Mouse (Mus musculus): ENCODE measurements around the gene Alox12b. TPM values are rescaled to one million over a fixed set of nuclear protein-coding genes. Genes with fewer than 3 reads are reported as not detected.
A peak's percentile ranks its signal among the peaks of the same experiment; 100 is the strongest.

Gene Alox12b
- total and polyA plus RNA-seq, 2 experiments, result not detected

DNA sequence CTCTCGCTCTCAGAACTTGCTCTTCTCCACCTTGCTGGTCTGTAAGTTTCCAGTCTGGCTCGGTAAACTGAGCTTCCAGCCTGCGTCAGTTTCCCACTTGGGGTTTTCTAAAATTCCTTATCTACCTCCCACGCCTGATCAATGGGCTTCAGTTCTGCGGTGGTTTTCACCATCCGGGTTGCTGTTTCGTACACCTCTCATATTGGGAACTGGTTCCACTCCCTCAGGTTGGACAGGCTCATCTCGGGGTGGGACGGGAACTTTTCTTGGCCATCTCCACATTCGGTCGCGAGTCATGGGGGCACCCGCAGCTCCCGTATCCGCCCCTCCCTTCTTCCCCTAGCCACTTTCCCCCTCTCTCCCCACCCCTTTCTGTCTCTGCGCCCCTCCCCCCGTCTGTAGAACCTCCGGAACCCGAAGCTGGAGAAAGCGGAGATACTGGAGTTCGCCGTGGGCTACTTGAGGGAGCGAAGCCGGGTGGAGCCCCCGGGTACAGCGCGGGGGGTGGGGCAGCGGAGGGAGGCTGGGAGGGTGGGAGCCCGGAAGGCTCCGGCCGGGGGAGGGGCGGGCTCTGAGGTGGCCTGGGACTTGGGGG is 35.0 kb upstream of the Alox12b start:
- peak; percentile 6 for DNase-seq (ENCODE audit: extremely low read depth, low read depth, low spot score)
- peak overlapping the region; percentile 75 for H3K9ac ChIP-seq (ENCODE audit: low read depth, low read length)
- H3K4me3 ChIP-seq (ENCODE audit: insufficient read depth, low read depth, low read length), result peak overlapping the region; percentile 60
- no peak overlapping the region for H3K27ac ChIP-seq (replicated peaks; ENCODE audit: insufficient read depth, low read depth, low read length)
- TF ChIP-seq POLR2A (IDR thresholded peaks at IDR 0.05; ENCODE audit: extremely low read depth, insufficient read depth, low read length), result no peak
- no peak for TF ChIP-seq CTCF (IDR thresholded peaks at IDR 0.05; ENCODE audit: low read depth, low read length)
- H3K4me1 ChIP-seq (ENCODE audit: control insufficient read depth, insufficient read depth, low read length), result peaks cover 15% of the 10 kb centered on the region; the same call in 1 of the 2 replicates
- 1% methylated on average over 31 of the region's 32 CpGs for WGBS
- no peaks in the 10 kb centered on the region for H3K79me2 ChIP-seq (ENCODE audit: control insufficient read depth, insufficient read depth, low read length)
- H3K27me3 ChIP-seq (ENCODE audit: control insufficient read depth, insufficient read depth, low read length), result no peaks in the 10 kb centered on the region
- no peaks in the 10 kb centered on the region for H3K36me3 ChIP-seq (ENCODE audit: control insufficient read depth, insufficient read depth, low read length)

DNA sequence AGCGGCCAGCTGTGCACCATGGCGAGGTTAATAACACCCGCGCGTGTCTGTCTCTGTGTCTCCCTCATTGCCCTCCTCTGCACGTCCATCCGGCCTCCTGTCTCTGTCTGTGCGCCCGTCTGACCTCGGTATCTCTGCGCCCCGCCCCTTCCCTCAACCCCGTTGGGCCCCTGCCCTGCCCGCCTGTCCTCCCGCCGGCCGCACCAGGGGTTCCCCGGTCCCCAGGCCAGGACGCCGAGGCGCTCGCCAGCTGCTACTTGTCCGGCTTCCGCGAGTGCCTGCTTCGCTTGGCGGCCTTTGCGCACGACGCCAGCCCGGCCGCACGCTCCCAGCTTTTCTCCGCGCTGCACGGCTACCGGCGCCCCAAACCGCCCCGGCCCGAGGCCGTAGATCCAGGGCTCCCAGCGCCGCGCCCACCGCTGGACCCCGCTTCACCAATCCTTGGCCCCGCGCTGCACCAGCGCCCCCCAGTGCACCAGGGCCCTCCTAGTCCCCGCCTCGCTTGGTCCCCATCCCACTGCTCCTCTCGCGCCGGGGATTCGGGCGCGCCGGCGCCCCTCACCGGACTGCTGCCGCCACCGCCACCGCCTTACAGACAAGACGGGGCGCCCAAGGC is 34.3 kb upstream of the Alox12b start, which contains the start of gene 9130213A22Rik:
Gene 9130213A22Rik (minus strand): TSS at position 254 of the 616 bp plus-strand sequence.
- Histone ChIP-seq H3K9ac (ENCODE audit: low read depth, low read length) (peak within 1 kb of the TSS; percentile 75), H3K4me1 (ENCODE audit: control insufficient read depth, insufficient read depth, low read length) (peaks cover 13% of the 10 kb centered on the region; the same call in 1 of the 2 replicates), H3K36me3 (ENCODE audit: control insufficient read depth, insufficient read depth, low read length) (no peaks in the 10 kb centered on the region), H3K4me3 (ENCODE audit: insufficient read depth, low read depth, low read length) (peak within 1 kb of the TSS; percentile 60), H3K79me2 (ENCODE audit: control insufficient read depth, insufficient read depth, low read length) (no peaks in the 10 kb centered on the region), H3K27me3 (ENCODE audit: control insufficient read depth, insufficient read depth, low read length) (no peaks in the 10 kb centered on the region), H3K27ac (replicated peaks; ENCODE audit: insufficient read depth, low read depth, low read length) (peak within 1 kb of the TSS; percentile 57)
- under 1% methylated on average over 62 of the region's 66 CpGs for WGBS
- DNase-seq (ENCODE audit: extremely low read depth, low read depth, low spot score), result peak; percentile 54
- TF ChIP-seq POLR2A (IDR thresholded peaks at IDR 0.05; ENCODE audit: extremely low read depth, insufficient read depth, low read length) (no peak), CTCF (IDR thresholded peaks at IDR 0.05; ENCODE audit: low read depth, low read length) (peak; percentile 69)

DNA sequence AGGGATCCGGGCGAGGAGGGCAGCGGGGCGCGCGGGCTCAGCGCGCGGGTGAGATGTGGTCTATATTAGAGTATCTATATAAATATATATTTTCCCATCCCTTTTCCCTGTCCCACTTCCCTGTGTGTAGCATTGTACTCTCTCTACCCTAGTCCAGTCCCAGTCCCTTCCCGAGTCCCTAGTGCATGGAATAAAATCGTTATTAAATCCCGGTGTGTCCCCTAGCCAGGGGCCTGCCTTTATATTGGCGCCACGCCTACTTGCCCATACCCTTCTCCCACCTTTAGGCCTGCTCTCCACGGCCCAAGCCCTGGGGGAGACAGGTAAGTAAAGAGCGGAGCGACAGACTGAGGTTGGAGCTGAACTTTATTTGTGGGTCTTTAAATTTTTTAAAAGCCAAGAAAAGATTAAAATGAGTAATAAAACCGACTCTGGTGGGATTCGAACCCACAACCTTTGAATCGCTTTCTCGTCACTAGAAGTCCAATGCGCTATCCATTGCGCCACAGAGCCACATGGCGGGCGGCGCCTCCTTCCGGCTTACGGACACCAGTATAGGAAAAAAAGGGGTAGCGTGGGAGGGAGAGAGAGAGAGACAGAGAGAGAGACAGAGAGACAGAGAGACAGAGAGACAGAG is 33.6 kb upstream of the Alox12b start:
- Histone ChIP-seq H3K4me1 (ENCODE audit: control insufficient read depth, insufficient read depth, low read length) (peaks cover 11% of the 10 kb centered on the region; the same call in 1 of the 2 replicates), H3K27me3 (ENCODE audit: control insufficient read depth, insufficient read depth, low read length) (no peaks in the 10 kb centered on the region), H3K9ac (ENCODE audit: low read depth, low read length) (peak overlapping the region; percentile 75), H3K27ac (replicated peaks; ENCODE audit: insufficient read depth, low read depth, low read length) (peak overlapping the region; percentile 53; the same call in 1 of the 2 replicates), H3K79me2 (ENCODE audit: control insufficient read depth, insufficient read depth, low read length) (no peaks in the 10 kb centered on the region), H3K36me3 (ENCODE audit: control insufficient read depth, insufficient read depth, low read length) (no peaks in the 10 kb centered on the region), H3K4me3 (ENCODE audit: insufficient read depth, low read depth, low read length) (peak overlapping the region; percentile 60)
- TF ChIP-seq CTCF (IDR thresholded peaks at IDR 0.05; ENCODE audit: low read depth, low read length) (no peak), POLR2A (IDR thresholded peaks at IDR 0.05; ENCODE audit: extremely low read depth, insufficient read depth, low read length) (no peak)
- DNase-seq (ENCODE audit: extremely low read depth, low read depth, low spot score), result peak; percentile 73
- under 1% methylated on average over 29 of the region's 29 CpGs for WGBS

DNA sequence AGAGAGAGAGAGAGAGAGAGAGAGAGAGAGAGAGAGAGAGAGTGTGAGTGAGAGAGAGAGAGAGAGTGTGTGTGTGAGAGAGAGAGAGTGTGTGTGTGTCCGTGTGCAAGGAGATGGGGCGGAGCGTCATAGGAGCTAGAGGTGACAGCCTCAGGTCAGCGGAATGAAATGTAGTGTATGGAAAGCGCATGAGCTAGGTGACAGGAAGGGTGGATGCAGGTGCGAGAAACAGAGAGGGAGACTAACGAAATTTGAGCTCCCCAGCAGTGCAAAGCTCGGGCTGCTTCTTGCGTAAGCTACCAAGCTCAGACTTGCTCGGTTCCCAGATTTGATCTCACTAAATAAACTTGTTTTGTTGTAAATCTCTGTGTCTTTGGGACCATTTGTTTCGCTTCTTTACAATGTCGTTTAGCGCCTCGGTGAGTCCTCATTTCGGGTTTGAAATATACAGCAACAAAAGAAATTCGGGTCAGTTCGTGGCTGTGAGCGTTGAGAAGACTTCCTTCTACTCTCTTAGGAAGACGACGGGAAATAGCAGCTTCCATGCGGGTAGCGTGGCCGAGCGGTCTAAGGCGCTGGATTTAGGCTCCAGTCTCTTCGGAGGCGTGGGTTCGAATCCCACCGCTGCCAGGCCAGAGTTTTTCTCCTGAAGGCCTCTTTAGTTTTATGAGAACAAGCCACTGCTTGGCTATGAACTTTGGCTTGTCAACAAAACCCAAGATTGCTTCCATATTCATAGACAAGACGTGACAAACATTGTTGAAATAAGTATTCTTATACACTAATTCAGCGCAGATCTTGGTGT is 32.9 kb upstream of the Alox12b start:
- Histone ChIP-seq H3K9ac (ENCODE audit: low read depth, low read length) (peak overlapping the region; percentile 51), H3K4me1 (ENCODE audit: control insufficient read depth, insufficient read depth, low read length) (peaks cover 11% of the 10 kb centered on the region; the same call in 1 of the 2 replicates), H3K79me2 (ENCODE audit: control insufficient read depth, insufficient read depth, low read length) (no peaks in the 10 kb centered on the region), H3K36me3 (ENCODE audit: control insufficient read depth, insufficient read depth, low read length) (no peaks in the 10 kb centered on the region), H3K27me3 (ENCODE audit: control insufficient read depth, insufficient read depth, low read length) (no peaks in the 10 kb centered on the region), H3K4me3 (ENCODE audit: insufficient read depth, low read depth, low read length) (peak overlapping the region; percentile 56), H3K27ac (replicated peaks; ENCODE audit: insufficient read depth, low read depth, low read length) (peak overlapping the region; percentile 53)
- peak; percentile 95 for DNase-seq (ENCODE audit: extremely low read depth, low read depth, low spot score)
- under 1% methylated on average over 31 of the region's 31 CpGs for WGBS
- TF ChIP-seq POLR2A (IDR thresholded peaks at IDR 0.05; ENCODE audit: extremely low read depth, insufficient read depth, low read length), result no peak
- TF ChIP-seq CTCF (IDR thresholded peaks at IDR 0.05; ENCODE audit: low read depth, low read length), result no peak

DNA sequence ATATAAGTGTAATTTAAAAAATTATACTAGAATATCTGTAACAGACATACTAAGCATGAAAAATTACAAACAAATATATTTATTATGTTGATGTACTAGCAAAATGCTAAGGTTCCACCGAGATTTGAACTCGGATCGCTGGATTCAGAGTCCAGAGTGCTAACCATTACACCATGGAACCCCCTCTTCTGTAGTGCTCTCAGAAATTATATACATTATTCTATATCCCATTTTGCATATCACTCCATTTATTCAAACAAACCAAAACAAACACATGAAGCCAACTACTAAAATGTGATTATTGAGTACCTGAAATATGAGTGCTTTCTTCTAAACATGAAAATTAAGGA is 32.3 kb upstream of the Alox12b start:
- TF ChIP-seq POLR2A (IDR thresholded peaks at IDR 0.05; ENCODE audit: extremely low read depth, insufficient read depth, low read length), result no peak
- TF ChIP-seq CTCF (IDR thresholded peaks at IDR 0.05; ENCODE audit: low read depth, low read length), result no peak
- Histone ChIP-seq H3K4me3 (ENCODE audit: insufficient read depth, low read depth, low read length) (no peak overlapping the region), H3K27me3 (ENCODE audit: control insufficient read depth, insufficient read depth, low read length) (no peaks in the 10 kb centered on the region), H3K9ac (ENCODE audit: low read depth, low read length) (no peak overlapping the region), H3K36me3 (ENCODE audit: control insufficient read depth, insufficient read depth, low read length) (no peaks in the 10 kb centered on the region), H3K79me2 (ENCODE audit: control insufficient read depth, insufficient read depth, low read length) (no peaks in the 10 kb centered on the region), H3K4me1 (ENCODE audit: control insufficient read depth, insufficient read depth, low read length) (peaks cover 11% of the 10 kb centered on the region; the same call in 1 of the 2 replicates), H3K27ac (replicated peaks; ENCODE audit: insufficient read depth, low read depth, low read length) (no peak overlapping the region)
- no peak for DNase-seq (ENCODE audit: extremely low read depth, low read depth, low spot score)
- WGBS, result 0% methylated on average over 3 of the region's 3 CpGs
